In genomic region chr11:68674643-68675042, GRCm38 (mm10) we compare ENCODE assay signal across 13 mouse cellular contexts.
"Had no signal": no experiment of that assay in that cellular context is flagged by ENCODE, and none has a peak within 500 bp of the region (broad histone marks: within the 10 kb centered on the region; RNA-seq: fewer than 3 reads in every experiment).

No protein-coding gene starts in this region.

- DNase-seq: kidney, postnatal 36 days; layer of hippocampus, postnatal 36 days; lung, embryonic 14.5 days; lung, postnatal 4 days; midbrain, embryonic 14.5 days; right cerebral cortex, postnatal 25 days; thymus, adult 18-20 months; thymus, postnatal 14 days had no signal

- H3K9ac ChIP-seq: limb, embryonic 15.5 days; liver, embryonic 12.5 days; lung, embryonic 14.5 days; neural tube, embryonic 15.5 days had no signal

- H3K9me3 ChIP-seq: limb, embryonic 15.5 days; liver, embryonic 12.5 days; midbrain, embryonic 10.5 days; neural tube, embryonic 15.5 days had no signal

- H3K4me2 ChIP-seq: limb, embryonic 15.5 days; liver, embryonic 12.5 days; lung, embryonic 14.5 days; neural tube, embryonic 15.5 days had no signal

- H3K4me3 ChIP-seq: limb, embryonic 15.5 days; liver, embryonic 12.5 days; midbrain, embryonic 10.5 days; myocyte; neural tube, embryonic 15.5 days had no signal

- H3K4me1 ChIP-seq: liver, embryonic 12.5 days; midbrain, embryonic 10.5 days; neural tube, embryonic 15.5 days had no signal

- ATAC-seq: liver, embryonic 12.5 days had no signal

- H3K27me3 ChIP-seq: limb, embryonic 15.5 days; neural tube, embryonic 15.5 days had no signal

- H3K27ac ChIP-seq: limb, embryonic 15.5 days; liver, embryonic 12.5 days; midbrain, embryonic 10.5 days; neural tube, embryonic 15.5 days had no signal

- H3K36me3 ChIP-seq: limb, embryonic 15.5 days; liver, embryonic 12.5 days; midbrain, embryonic 10.5 days; neural tube, embryonic 15.5 days had no signal
